Mouse (Mus musculus) lung, postnatal 0 days (tissue): ENCODE data around the gene Xylt2.

Source experiments
- CTCF ChIP-seq: IDR thresholded peaks from 2 replicates; pipeline ENCODE4 v1.5.1; 2016; ENCODE audit warnings: antibody characterized with exemption, mild to moderate bottlenecking
- EP300 ChIP-seq: IDR thresholded peaks from 2 replicates; pipeline ENCODE4 v1.6.1; 2016; ENCODE audit warnings: antibody characterized with exemption, mild to moderate bottlenecking, control low read depth

DNA sequence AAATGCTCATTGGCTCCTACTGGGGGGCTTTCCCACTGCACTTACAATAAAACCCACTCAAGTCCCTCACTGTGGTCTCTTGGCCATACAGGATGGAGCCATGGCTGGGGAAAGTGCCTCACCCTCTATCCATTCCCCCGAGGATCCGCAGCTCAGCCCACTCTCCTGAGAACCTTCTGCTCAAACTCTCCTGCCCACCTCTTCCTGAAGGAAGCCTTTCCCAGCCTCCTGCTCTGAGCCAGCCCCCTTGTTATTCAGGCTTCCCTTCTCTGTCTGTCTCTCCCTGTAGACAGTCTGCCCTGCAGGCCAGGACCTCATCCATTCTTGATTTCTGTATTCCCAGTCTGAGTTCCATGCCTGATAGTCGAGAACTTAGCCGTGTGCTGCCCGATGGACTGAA is 2.3 kb downstream of the Xylt2 start:
- TF ChIP-seq CTCF (no peak), EP300 (no peak)
